Mouse (Mus musculus) ovary, postnatal 10 days (tissue): ENCODE measurements around the gene Kcnmb4.

ENCODE experiments used
- DNase-seq: peaks from one replicate; pipeline ENCODE4 v3.0.0; 2022; ENCODE audit warnings: low spot score

Kcnmb4 gene

DNA sequence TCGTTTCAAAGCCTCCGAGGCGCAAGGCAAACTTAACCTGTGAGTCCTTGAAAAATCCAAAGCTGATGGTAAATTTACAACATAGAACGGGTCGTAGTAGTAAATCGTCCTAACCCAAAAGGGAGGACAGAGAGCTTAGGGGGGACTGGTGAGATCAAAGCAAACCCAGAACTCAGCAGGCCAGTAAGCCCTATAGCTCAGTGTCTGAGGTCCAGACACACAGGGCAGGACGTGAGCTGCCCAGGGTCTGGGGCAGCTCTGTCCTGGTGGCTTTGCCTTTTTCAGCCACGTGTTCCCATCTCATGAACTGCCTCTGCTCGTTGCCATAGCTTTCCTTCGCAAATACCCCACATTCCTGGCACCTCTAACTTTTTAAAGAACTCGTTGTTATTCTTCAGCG is 75.7 kb downstream of the Kcnmb4 start:
- DNase-seq: no peak

DNA sequence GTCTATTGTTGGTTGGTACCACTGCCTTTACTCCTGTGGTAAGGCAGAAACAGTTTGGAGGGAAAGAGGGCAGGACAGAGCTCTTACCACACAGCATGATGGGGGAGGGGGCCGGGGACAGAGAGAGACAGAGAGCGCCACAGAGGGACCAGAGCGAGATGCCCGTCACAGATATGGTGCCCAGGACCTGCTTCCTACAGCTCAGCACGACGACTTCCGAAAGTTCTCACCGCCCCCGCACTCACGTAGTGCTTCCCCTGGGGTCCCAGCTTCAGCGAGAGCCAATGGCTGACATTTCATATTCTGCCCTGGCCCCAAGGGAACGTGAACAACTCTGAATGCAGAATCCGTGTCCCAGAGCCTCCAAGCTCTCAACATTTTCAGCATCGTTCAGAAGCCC is 76.1 kb downstream of the Kcnmb4 start:
- no peak for DNase-seq

DNA sequence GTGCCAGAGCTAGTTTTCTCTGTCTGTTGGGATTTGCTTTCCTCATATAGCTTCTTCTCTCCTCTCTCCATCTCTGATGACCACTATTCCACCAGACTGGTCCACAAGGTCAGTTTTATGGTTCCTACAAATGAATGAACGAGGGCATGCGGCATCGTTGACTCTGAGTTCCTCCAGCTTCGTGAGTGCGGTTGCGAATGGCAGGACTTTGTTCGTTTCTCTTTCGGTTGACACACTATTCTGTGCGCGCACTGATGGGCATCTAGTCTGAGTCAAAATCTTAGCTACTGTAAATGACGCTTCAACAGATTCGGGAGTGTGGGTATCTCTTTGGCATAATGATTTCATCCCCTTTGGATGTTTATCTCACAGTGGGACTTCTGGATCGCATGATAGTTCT is 76.7 kb downstream of the Kcnmb4 start:
- no peak for DNase-seq

DNA sequence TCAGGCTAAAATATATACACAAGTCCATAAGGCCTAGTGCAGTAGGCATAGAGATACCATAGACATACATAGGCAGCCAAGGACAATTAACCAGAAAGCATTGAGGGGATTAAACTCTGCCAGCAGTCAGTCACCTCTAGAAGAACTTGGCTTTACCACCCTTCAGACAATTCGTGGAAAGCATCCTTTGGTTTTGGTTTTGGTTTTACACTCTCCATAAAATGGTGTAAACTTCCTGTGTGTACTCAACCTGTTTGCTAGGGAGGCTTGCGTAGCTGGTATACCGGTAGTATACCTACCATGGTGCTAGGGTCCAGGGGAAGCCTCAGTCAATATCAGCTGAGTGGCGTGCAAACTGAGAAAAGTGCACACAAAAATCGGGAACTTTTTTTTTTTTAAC is 77.4 kb downstream of the Kcnmb4 start:
- DNase-seq: no peak

DNA sequence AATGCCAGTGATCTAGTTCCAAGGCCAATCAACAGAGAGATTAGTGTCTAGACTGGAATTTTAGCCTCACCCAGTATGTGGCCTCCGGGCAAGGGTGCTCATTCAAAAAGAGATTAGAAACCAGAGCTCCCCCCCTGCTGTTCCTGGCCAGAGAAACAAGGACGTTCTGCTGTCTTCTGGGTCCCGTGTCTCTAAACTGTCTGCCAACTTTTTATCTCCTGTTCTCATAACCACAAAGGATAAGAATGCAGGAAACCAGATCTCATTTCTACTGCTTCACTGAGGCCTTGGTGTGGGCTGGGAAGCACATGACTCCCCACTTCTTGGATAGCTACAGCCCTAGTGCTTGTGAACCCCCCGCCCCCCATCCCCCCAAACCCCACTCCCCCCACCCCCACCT is 79.1 kb downstream of the Kcnmb4 start:
- DNase-seq: no peak

DNA sequence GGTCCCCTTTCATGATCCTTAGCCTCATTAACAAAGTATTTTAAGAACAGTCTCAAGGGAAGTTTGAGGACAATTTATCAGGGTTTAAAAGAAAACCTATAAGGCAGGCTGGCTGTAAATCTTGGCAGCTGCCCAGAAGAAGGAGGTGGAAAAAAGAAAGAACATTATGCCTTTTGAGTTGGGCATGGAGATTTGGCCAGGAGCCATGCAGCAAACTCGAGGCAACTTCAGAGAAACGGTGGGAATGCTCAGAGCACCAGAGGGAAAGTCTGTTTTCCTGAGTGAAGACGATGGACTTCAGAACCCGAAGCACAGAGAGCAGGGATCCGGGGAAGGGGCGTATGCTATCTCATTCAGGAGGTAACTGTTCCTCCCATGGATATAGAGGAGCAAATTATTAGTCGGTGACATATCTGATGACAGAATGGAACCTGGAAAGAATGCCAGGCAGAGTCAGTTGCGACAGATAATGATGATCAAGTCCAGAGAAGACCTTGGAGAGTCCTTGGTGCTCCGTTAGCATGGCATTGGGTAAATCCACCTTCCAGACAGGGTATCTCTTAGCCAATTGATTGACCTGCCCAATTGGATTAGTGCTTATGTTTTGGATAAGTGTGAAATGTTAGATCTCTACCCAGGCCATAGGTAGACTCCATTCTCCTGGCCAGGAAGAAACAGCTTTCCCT is 79.7 kb downstream of the Kcnmb4 start:
- no peak for DNase-seq

DNA sequence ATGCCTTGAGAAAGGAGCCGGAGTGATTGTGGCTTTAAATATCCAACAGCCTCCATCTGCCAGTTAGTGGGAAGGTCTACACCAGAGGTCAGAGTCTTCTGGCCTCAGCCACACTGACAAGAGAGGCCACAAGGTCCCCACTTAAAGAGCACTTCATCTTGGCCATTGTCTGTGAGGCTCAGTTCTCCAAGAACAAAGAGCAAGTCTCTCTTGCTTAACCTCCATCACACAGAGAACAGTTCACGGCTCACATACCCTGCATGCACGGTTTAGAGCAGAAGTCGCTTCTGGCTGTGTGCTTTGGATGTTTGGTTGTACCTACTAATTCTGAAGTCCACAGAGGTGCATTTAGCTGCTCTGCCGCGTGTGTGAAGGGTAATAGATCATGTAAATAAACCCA is 84.8 kb downstream of the Kcnmb4 start:
- no peak for DNase-seq

DNA sequence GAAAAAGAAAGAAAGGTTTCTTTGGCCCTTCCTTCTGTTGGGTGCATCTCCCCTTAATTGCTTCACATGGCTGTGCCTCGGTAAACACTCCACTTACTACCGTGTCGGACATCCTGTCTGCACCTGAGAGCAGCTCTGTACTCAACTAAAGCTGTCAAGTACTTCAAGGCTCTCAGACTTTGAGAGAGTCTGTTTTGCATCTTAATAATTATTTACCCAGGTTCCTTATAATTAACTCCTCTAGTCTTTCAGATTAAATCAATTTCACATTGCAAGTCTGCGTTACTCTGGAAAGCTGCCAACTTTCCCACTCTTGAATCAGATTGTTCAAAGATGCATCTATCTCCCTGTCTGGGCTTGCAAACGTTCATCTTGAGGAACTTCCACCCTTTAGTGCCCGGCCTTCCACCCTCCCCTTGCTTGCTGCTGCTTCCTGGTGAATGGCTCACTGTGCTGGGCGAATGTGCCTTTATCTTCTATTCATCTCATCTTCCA is 87.2 kb downstream of the Kcnmb4 start:
- no peak for DNase-seq

DNA sequence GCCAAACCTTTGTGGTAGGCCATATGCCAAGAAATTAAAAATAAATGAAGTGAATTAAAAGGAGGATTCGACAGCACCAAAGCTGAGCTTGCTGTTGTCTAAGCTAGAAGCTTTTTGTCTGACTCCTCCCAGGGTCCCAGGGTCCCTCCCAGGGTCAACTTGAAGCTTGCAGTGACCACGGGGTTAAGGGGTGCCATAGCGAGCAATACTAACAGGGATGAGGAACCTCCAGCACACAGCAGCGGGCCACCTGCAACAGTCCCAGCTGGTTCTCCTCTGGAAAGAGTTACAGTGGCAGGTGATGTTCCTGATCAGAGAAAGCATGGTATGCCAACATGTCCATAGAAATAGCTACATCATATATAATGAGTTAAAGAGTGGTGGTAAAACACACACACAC is 89.3 kb downstream of the Kcnmb4 start:
- no peak for DNase-seq

DNA sequence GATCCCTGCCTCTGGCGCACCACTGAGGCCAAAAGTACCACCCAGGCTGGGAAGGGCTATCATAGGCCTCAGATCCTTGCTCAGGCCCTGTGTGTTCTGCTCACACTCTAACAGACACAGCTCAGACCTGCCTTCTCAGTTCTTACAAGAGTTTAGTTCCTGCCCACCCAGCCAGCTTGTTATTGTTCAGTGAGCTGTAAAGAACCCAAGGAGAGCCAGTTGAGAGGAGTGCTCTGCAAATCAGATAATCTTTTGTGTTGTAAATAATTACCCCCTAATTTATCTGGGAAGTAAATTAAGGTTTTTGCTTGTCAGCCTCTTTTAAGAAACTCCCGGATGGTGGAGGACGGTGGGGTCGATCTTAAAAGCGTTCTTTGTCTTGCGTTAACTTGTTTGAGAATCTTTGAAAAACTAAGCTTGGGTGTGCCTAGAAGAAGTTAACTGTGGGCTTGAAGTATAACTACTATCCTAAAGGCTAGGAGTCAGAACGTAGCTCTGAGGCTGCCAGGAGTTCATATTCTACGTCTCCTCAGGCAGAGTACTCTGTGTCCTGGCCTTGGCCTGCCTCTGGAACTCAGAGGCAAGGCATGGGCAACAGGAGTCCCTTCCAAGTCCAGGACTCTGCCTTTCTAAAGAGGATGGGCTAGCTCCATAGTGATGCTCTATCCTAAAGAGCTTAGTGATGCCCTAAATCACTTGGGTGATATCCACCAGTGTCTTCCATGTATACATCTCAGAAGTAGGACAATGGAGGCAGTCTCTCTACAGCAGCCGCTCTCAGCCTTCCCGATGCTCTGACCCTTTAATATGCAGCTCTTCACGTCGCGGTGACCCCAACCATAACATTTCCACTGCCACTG is 90.6 kb downstream of the Kcnmb4 start:
- DNase-seq: no peak

DNA sequence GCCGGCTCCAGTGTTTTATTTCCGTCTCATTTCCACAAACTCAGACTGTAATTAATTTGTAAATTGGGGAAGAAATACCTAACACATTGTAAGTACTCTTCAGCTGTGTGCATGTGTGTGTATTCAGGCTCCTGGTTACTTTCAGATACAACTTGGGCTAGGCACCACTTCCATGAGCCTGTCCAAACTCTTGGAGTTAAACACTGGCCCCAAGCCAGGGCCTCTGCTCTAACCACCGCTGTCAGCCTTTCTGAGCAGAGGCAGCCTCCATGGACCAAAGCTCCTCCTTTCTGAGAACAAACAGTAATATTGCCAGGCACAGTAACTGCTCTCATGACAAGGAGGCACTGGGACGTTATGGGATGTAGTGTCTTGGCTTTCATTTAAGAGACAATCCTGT is 96.8 kb downstream of the Kcnmb4 start:
- DNase-seq: no peak

DNA sequence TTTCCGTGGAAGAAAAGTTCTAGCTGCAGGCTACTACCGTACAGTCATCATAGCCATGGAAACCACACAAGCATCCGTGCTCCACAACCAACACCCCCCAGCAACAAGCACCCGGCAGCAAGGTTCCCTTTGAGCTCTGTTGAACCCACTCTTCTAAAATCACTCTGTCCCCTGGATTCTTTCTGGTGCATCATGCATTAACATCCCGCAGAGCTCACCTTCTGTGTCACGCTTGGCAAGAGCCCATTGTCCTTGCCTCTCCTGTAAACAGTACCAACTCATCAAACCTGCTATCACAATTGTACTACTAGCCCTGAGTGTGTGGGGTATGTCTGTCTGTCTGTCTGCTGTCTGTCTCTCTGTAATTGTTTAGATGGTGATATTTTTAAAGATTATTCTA is 99.6 kb downstream of the Kcnmb4 start:
- no peak for DNase-seq

DNA sequence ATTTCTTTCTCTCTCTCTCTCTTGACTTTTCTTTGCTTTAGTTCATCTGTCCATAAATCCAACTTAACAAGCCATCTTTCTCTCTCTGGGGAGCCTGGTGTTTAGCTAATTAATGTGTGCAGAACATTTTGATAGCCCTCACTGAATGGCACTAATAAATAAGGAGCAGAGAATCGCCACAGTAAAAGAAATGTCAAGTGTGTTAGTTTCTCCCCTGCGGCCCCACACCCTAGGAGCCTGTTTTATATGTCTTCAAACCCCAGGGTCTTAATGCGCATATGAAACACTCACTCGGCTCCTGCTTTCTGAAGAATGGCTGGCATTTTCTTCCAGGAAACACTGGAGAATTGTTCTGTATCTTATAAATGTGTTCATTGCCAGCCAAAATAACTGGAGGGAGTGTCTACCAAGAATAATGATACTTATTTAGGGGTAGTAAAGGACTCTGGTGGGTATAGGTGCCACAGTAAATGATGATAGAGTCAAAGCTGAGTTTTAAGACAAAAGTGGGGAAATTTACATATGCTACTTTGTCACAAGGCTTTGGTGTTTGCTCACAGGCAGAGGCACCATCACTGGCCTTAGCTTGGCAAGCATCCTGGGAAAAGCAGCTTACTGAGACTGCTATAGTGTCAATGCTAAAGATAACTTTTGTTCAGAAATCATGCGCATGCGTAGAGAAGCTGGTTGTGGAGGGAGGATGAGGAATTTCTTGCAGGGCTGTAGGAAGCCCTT is 102.5 kb downstream of the Kcnmb4 start:
- no peak for DNase-seq
